Mouse (Mus musculus) heart, embryonic 14.5 days (tissue): ENCODE results near the gene Tmem131l. TPM values are rescaled to one million over a fixed set of nuclear protein-coding genes. Genes with fewer than 3 reads are reported as not detected.
A peak's percentile ranks its signal among the peaks of the same experiment; 100 is the strongest.

Experiments used
- ATAC-seq: fragments of 200-750 bp; cut with Nextera tagmentation; 2 replicates; pipeline ENCODE4 v1.8.0; 2017; ENCODE audit warnings: low read depth, moderate TSS enrichment; ENCODE audit not compliant: insufficient number of reproducible peaks, insufficient read depth, low FRiP score
- H3K27ac ChIP-seq, 2 experiments: fragments of 200-500 bp in 1 of 2; fragments of 300-500 bp in 1 of 2; sonication (generic) in 1 of 2; replicated peaks in 1 of 2; 2 replicates each; pipeline ENCODE4 v1.5.1; 2012 to 2014; ENCODE audit warnings: low read depth in 2 of 2, low read length in 2 of 2, control low read depth in 1 of 2, mild to moderate bottlenecking in 1 of 2, mixed read lengths in 1 of 2; ENCODE audit not compliant: control insufficient read depth in 1 of 2, insufficient read depth in 1 of 2
- H3K27me3 ChIP-seq: fragments of 300-500 bp; sonication (generic); 2 replicates; pipeline ENCODE4 v1.6.1; 2014; ENCODE audit warnings: mild to moderate bottlenecking, low read length, control low read depth; ENCODE audit not compliant: control insufficient read depth, insufficient read depth
- H3K36me3 ChIP-seq: fragments of 300-500 bp; sonication (generic); 2 replicates; pipeline ENCODE4 v1.6.1; 2014; ENCODE audit warnings: mild to moderate bottlenecking, control low read depth, low read length, mixed read lengths; ENCODE audit not compliant: control insufficient read depth, insufficient read depth
- H3K4me1 ChIP-seq, 2 experiments: fragments of 200-500 bp in 1 of 2; fragments of 300-500 bp in 1 of 2; sonication (generic) in 1 of 2; 2 replicates each; pipeline ENCODE4 v1.6.1; 2012 to 2014; ENCODE audit warnings: low read length in 2 of 2, control low read depth in 1 of 2, mixed read lengths in 1 of 2; ENCODE audit not compliant: control insufficient read depth in 2 of 2, insufficient read depth in 2 of 2
- H3K4me2 ChIP-seq: fragments of 300-500 bp; sonication (generic); 2 replicates; pipeline ENCODE4 v1.6.1; 2014; ENCODE audit warnings: mild to moderate bottlenecking, low read length
- H3K4me3 ChIP-seq, 2 experiments: fragments of 200-500 bp in 1 of 2; fragments of 300-500 bp in 1 of 2; sonication (generic) in 1 of 2; 2 replicates each; pipeline ENCODE4 v1.5.1; 2012 to 2014; ENCODE audit warnings: low read length in 2 of 2, mild to moderate bottlenecking in 2 of 2, control low read depth in 1 of 2, low read depth in 1 of 2, moderate library complexity in 1 of 2; ENCODE audit not compliant: control insufficient read depth in 1 of 2, insufficient read depth in 1 of 2
- H3K9ac ChIP-seq: fragments of 300-500 bp; sonication (generic); 2 replicates; pipeline ENCODE4 v1.6.1; 2014; ENCODE audit warnings: mild to moderate bottlenecking, low read length
- H3K9me3 ChIP-seq: fragments of 300-500 bp; sonication (generic); 2 replicates; pipeline ENCODE4 v1.6.1; 2016; ENCODE audit warnings: low read length, control low read depth; ENCODE audit not compliant: control insufficient read depth
- WGBS: fragments of 180-500 bp; shearing (Covaris S2); extraction: QIAGEN DNeasy Blood & Tissue Kit; methylation state at CpG from one replicate; pipeline ENCODE4 v1.1.7; 2014; 5-methylcytosine and 5-hydroxymethylcytosine counted together
- polyA plus RNA-seq: library from polyadenylated mRNA; unstranded; fragments of >200 nt; fragmentation: Nextera tagmentation; extraction: Ambion mirVana; gene quantifications from 2 replicates; pipeline ENCODE4 v1.2.1, GENCODE M21; 2014

The Tmem131l gene
- polyA plus RNA-seq, 1 experiment from 2014 or later = 30.6 TPM

DNA sequence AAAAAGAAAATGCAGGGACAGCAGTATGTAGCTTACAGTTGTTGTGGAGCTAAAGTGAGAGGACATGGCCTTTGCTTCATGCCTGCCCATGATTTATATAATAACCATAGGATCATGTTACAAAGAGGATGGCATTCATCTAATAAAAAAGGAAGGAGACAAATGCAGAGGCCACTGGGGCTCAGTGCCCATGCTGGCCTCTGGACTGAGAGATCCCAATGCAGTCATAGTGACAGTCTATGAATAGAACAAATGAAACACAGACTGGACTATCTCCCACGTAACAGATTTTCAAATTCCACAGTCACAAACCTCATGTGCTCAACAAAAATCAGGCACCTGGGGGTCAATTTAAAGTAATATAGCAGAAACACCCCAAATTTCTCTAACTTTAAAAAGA is 69.3 kb downstream of the Tmem131l start:
- WGBS = 21% methylated on average over 1 of the region's 1 CpGs
- H3K36me3 ChIP-seq = 0 out of 2 replicates have a peak, but pooled peaks cover 4% of the 10 kb centered on the region
- no peak overlapping the region for H3K4me2 ChIP-seq
- H3K4me1 ChIP-seq = peaks cover 15 to 29% of the 10 kb centered on the region in 2 experiments
- peak overlapping the region; percentile 75 to 88 for H3K27ac ChIP-seq
- H3K9me3 ChIP-seq = no peaks in the 10 kb centered on the region
- H3K27me3 ChIP-seq = no peaks in the 10 kb centered on the region
- no peak for ATAC-seq
- peak overlapping the region; percentile 31; the same call in 1 of the 2 replicates for H3K9ac ChIP-seq
- H3K4me3 ChIP-seq = no peak overlapping the region

- Histone ChIP-seq H3K4me1 (peaks cover 21 to 36% of the 10 kb centered on the region in 2 experiments), H3K36me3 (0 out of 2 replicates have a peak, but pooled peaks cover 4% of the 10 kb centered on the region), H3K9me3 (no peaks in the 10 kb centered on the region), H3K27me3 (no peaks in the 10 kb centered on the region), H3K4me2 (no peak overlapping the region), H3K9ac (no peak overlapping the region), H3K27ac (no peak overlapping the region), H3K4me3 (no peak overlapping the region)
- WGBS = 86% methylated on average over 4 of the region's 4 CpGs
- ATAC-seq = no peak
Observed at GRCm38 (mm10) chr3:83969081-83969480, 70.9 kb downstream of the Tmem131l start.

- no peaks in the 10 kb centered on the region for H3K9me3 ChIP-seq
- ATAC-seq = no peak
- 93% methylated on average over 3 of the region's 3 CpGs for WGBS
- no peak overlapping the region for H3K4me2 ChIP-seq
- H3K36me3 ChIP-seq = 0 out of 2 replicates have a peak, but pooled peaks cover 4% of the 10 kb centered on the region
- no peaks in the 10 kb centered on the region for H3K27me3 ChIP-seq
- H3K9ac ChIP-seq = no peak overlapping the region
- peaks cover 26 to 47% of the 10 kb centered on the region in 2 experiments for H3K4me1 ChIP-seq
- H3K27ac ChIP-seq = no peak overlapping the region
- no peak overlapping the region for H3K4me3 ChIP-seq
Observed at GRCm38 (mm10) chr3:83967791-83968190, 72.2 kb downstream of the Tmem131l start.

DNA sequence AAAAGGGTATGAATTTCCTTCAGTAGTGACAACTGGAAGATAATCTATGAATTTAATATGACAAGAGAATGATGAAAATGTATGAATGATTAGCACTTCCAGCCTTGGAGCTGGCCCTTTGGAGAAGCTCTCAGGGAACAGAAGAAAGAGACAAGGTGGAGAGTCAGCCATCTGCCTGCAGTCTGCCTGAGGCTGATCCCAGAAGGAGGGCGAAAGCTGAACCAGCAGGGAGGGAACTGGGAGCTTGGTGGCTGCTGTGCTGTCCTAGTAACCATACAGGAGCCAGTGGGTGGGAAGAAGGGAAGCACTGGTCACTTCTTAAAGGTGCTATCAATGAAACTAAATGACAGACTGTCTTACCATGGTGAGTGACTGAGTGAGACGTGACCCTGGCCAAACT is 74.6 kb downstream of the Tmem131l start:
- H3K27ac ChIP-seq = peak overlapping the region; percentile 4 to 20; a peak in 3 of 4 replicates
- H3K4me2 ChIP-seq = no peak overlapping the region

GRCm38 (mm10) chr3:83963705-83964104 is 76.3 kb downstream of the Tmem131l start:
- Histone ChIP-seq H3K9ac (no peak overlapping the region), H3K27me3 (no peaks in the 10 kb centered on the region), H3K4me2 (no peak overlapping the region), H3K4me3 (no peak overlapping the region), H3K9me3 (no peaks in the 10 kb centered on the region), H3K27ac (0 out of 4 replicates have a peak overlapping the region, but pooled peaks of 1 of the 2 experiments have one; percentile 3), H3K4me1 (peaks cover 22 to 41% of the 10 kb centered on the region in 2 experiments), H3K36me3 (peaks cover 26% of the 10 kb centered on the region)
- no peak for ATAC-seq
- 47% methylated on average over 5 of the region's 5 CpGs for WGBS

More for the DNA sequence above, 74.6 kb downstream of the Tmem131l start:
- no peaks in the 10 kb centered on the region for H3K9me3 ChIP-seq
- no peak overlapping the region for H3K4me3 ChIP-seq
- no peak for ATAC-seq
- peaks cover 11% of the 10 kb centered on the region; the same call in 1 of the 2 replicates for H3K36me3 ChIP-seq
- peaks cover 29 to 50% of the 10 kb centered on the region in 2 experiments for H3K4me1 ChIP-seq
- H3K27me3 ChIP-seq = no peaks in the 10 kb centered on the region
- 78% methylated on average over 2 of the region's 2 CpGs for WGBS
- H3K9ac ChIP-seq = no peak overlapping the region

- Histone ChIP-seq H3K27me3 (no peaks in the 10 kb centered on the region), H3K4me2 (no peak overlapping the region), H3K4me3 (no peak overlapping the region), H3K9ac (no peak overlapping the region), H3K4me1 (peaks cover 22 to 41% of the 10 kb centered on the region in 2 experiments), H3K36me3 (peaks cover 34% of the 10 kb centered on the region), H3K27ac (no peak overlapping the region), H3K9me3 (no peaks in the 10 kb centered on the region)
- 17% methylated on average over 3 of the region's 3 CpGs for WGBS
- ATAC-seq = 0 out of 2 replicates have a peak, but pooled peaks have one; percentile 43
Observed at GRCm38 (mm10) chr3:83962571-83962970, 77.4 kb downstream of the Tmem131l start.

GRCm38 (mm10) chr3:83962076-83962475 is 77.9 kb downstream of the Tmem131l start:
- Histone ChIP-seq H3K4me3 (no peak overlapping the region), H3K27ac (no peak overlapping the region), H3K9me3 (no peaks in the 10 kb centered on the region), H3K27me3 (no peaks in the 10 kb centered on the region), H3K4me2 (no peak overlapping the region), H3K9ac (no peak overlapping the region), H3K36me3 (peaks cover 32% of the 10 kb centered on the region), H3K4me1 (peaks cover 22 to 41% of the 10 kb centered on the region in 2 experiments)
- no peak for ATAC-seq
- WGBS = 60% methylated on average over 7 of the region's 7 CpGs
